Mouse (Mus musculus): ENCODE data around the gene Mrgprb1.
"Not testable (repeated sequence)": the region's sequence is repeated elsewhere in the genome, so short reads cannot be mapped to it uniquely, and the experiment has no call there.

The Mrgprb1 gene

DNA sequence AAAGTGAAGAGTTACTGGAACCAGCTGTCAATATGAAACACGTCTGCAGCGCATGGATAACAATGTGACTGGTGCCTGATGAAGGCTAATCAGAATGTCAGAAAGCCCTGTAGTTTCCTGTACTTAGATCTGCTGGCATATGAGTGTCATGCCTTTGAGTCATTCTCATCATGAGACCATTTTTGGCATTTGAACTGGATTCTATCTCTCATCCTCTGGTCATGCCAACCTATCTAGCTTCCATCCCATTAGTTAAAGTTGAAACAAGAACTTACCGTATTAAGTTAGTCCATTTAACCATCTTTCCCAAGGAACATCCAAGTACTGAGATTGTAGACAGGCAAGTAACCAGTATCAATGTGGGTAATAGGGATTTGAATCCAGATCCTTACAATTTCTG lies at the start of gene Mrgprb1:
Mrgprb1 (minus strand) TSS at position 101 of the 400 bp plus-strand sequence.
- DNase-seq (ENCODE audit: low spot score): no peak

DNA sequence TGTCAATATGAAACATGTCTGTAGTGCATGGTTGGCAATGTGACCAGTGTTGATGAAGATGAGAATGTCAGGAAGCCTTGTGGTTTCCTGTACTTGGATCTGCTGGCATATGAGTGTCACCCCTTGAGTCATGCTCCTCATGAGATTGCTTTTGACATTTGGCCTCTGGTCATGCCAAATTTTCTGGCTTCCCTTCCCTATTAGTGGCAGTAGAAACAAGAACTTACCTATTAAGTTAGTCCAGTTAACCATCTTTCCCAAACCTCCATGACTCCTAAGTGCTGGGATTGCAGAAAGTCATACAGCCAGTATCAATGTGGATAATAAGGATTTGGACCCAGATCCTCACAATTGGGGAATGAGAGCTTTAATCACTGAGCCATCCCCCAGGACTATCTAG lies 43.1 kb upstream of the Mrgprb1 start, which contains the start of gene Mrgprx2:
Mrgprx2 (minus strand) TSS at position 101 of the 400 bp plus-strand sequence.
- no peak for DNase-seq (ENCODE audit: low spot score)

DNA sequence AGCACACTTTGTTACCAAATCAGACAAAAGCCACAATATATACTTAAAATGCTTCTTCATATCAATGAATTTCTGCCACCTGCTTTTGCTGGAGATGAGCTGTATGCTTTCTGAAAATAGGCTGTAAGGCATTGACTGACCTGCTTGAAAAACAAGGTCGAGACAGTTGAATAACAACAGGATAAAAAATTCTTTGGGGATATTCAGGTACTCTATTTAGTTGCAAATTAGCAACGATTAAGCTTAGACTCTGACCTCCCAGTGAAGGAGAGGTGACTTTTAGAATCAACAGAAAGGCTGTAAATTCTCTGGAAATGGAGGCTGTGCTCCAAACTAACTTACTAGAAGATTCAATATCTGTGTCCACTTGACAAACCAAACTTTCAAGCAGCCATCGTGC lies 19.6 kb downstream of the Mrgprb1 start:
- no peak for DNase-seq (ENCODE audit: low spot score)

DNA sequence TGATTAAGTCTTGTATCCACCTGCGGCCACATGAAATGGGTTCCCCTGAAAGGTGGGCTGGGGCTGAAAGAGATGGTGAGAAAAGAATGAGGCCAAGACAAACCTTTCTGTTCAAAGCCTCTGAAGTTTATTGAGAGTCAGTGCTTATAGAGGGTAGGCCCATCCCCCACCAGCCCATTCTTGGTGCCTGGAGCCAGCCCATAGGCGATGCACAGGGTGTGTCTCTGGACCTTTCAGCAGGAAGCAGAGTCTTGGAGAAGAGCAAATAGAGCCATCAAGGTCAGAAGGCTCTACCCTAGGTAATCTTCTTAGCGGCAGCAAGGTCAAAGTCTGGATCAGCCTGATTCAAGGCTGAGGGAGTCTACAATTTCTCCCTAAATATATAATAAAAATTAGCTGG lies 20.2 kb downstream of the Mrgprb1 start:
- DNase-seq (ENCODE audit: low spot score): not testable (repeated sequence)
